Mouse (Mus musculus): Measurements from ENCODE around the gene Mrps18b.

Mrps18b gene

DNA sequence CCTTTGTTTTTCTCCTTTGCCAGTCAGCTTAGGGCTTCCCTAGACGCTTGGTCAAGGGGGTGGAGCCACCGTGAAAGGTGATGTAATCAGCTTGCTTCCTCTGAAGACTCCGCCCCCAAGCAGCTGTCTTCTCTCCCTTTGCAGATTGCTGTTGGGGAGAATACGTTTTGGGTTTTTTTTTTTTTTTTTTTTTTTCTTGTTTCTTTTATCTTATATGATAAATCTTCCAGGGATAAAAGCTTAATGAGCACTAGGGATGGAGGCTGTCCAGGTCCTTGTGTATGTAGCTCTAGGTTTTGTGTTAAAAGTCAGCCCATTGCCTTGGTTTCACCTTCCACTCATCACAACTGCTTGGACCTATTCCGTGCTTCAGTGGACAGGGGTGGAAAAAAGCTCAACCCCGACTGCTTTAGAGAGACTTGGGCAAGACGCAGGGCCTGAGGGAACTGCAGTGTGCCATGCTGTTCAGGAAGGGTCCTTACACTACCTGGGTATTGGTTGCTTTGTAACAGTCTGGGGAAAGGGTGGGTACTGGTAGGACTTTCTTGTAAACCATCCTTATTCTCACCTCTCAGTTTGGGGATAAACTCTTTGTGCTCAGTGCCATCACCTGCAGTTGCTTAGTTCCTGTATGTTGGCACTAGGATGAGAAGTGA, 3.0 kb upstream of the Mrps18b start:
- DNase-seq (ENCODE audit: extremely low spot score, low read depth, low spot score) = peak; percentile 93

GRCm38 (mm10) chr17:35918276-35919059, 2.3 kb upstream of the Mrps18b start:
- DNase-seq (ENCODE audit: extremely low spot score, low read depth, low spot score) = no peak

DNA sequence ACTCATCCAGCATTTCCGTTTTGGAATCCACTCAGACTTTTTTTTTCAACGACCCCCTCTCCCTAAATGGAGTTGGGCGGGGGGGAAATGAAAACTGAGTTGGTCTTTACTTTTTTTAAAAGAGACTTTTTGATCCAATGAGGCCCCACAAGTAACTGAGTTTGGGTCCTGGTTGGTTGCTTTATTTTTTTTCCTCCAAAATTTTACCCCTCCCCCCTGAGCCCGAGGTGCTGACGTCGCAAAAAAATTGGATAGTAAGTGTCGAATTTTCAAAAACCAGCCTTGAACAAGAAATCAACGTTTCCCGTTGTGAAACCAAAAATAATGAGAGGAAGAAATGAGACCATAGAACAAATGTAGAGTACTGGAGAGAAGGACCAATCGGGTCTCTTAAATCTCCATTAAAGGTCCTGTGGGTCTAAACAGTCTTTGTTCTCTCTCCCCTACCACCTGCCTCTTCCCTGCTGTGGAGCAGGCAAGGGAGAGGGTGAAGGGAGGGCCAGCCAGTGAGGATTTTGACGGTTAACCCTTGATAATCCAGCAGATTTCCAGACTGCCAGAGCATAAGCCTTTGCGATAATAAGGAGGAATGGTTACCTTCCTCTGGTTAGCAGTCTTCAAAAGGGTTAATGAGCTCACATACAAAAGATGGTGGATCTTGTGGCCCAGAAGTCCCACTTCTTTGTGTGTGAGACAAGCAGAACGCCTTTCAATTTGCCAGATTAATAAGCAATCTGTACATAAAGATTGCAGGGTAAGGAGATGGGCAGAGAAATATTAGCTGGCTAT, 1.5 kb upstream of the Mrps18b start:
- peak; percentile 61 for DNase-seq (ENCODE audit: extremely low spot score, low read depth, low spot score)

DNA sequence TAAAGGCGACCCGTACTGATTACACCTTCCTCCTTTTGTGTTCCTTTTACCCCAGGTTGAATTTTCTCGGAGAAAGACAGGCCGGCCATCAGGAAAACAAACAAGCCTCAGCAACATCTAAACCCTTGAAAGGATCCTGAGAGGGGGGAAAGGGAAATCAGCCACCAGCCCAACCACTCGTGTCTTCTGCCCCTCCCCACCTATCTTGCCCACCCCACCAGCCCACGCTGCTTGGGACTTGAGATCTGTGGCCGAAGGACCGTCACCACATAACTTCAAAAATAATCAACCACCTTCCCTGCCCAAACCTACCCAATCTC, 914 bp upstream of the Mrps18b start:
- DNase-seq (ENCODE audit: extremely low spot score, low read depth, low spot score) = no peak

DNA sequence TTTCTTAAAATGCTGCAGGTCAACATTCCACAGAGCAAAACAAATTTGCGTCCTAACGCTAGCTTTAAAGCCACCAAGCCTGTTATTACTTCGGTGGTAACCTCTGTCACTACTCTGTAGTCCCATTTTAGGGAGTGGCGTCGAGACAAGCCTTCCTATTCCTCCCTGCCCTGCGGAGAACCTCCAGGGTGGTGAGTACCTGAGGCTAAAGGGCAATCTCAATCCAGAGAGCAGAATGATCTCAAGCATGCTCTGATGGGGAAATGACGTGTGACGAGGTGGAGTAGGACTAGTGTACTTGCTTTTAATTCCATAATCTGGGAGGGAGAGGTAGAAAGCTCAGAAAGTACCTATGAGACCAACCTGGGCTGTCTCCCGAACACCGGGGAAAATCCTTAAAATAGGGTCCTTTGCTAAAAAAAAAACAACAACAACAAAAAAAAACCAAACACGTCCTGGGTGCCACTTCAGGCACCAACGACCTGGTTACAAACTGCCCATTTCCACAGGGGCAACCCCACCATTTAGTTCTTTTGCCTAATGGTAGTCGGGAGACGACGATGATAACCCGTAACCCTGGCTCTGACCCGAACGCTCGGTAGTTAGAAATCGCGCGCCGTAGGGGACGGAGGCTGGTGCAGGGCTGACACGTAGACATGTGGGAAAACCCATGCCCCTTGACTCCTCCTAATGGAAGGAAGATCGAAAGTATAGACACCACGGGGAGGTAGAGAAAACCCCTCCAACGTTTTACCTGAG, 472 bp downstream of the Mrps18b start:
- no peak for DNase-seq (ENCODE audit: extremely low spot score, low read depth, low spot score)

- DNase-seq (ENCODE audit: extremely low spot score, low read depth, low spot score) = no peak
Measured at GRCm38 (mm10) chr17:35914975-35915374, 1.2 kb downstream of the Mrps18b start.

GRCm38 (mm10) chr17:35909919-35910369, 6.2 kb downstream of the Mrps18b start, which contains the start of gene Atat1:
Gene Atat1 (minus strand): TSS chr17:35910075.
- DNase-seq (ENCODE audit: extremely low spot score, low read depth, low spot score) = peak; percentile 75

DNA sequence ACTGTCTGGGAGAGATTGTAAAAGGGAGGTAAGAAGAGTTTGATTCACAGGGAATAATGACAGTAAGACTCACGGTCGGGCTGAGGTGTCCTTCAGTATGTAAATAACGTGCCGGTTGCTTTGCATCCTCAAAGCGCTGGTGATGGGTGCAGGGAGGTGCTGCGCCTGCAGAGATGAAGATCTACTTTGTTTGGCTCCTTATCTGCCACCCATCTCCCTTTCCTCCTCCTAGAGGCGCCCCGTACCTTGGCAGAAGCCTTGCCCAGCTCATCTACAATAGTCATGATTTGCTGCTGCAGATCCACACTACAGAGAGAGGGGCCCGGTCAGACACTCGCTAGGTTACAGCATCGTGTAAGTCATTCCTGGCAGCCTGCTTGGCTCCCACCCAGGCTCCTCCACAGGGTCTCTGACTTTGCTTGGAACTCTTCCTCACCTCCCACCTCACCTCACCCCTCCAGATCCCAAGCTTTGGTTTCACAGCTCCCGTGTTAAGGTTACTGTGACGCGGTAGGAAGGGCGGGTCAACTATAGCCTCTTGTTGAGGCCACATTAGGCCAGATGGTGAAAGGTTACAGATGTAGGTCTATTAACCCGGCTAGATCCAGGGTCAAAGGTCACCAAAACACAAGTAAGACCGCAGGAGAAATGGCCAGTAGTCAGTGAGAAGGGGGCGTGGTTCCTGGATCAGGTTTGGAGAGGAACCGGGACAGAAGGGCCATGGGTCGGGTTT, 6.8 kb downstream of the Mrps18b start:
- DNase-seq (ENCODE audit: extremely low spot score, low read depth, low spot score) = no peak

GRCm38 (mm10) chr17:35907609-35908008, 8.6 kb downstream of the Mrps18b start:
- no peak for DNase-seq (ENCODE audit: extremely low spot score, low read depth, low spot score)

GRCm38 (mm10) chr17:35905587-35905986, 10.6 kb downstream of the Mrps18b start:
- no peak for DNase-seq (ENCODE audit: extremely low spot score, low read depth, low spot score)

DNA sequence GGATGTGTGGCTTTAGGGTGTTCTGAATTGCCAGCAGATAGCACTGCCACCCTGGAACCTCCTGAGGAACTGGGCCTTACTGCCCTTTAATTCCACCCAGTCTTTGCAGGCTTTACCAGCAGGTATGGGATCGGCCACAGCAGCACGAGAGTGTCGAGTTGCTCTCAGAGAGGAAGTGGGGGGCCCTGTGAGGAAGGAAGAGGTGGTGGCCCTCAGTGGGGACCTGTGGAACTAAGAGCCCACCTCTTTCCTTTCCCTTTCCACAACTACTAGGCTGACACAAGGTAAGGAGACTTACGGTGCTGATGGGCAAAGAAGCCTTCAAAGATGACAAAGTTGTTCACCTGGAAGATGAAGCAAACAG, 12.2 kb downstream of the Mrps18b start:
- DNase-seq (ENCODE audit: extremely low spot score, low read depth, low spot score) = no peak

GRCm38 (mm10) chr17:35903343-35903991, 12.7 kb downstream of the Mrps18b start:
- no peak for DNase-seq (ENCODE audit: extremely low spot score, low read depth, low spot score)

DNA sequence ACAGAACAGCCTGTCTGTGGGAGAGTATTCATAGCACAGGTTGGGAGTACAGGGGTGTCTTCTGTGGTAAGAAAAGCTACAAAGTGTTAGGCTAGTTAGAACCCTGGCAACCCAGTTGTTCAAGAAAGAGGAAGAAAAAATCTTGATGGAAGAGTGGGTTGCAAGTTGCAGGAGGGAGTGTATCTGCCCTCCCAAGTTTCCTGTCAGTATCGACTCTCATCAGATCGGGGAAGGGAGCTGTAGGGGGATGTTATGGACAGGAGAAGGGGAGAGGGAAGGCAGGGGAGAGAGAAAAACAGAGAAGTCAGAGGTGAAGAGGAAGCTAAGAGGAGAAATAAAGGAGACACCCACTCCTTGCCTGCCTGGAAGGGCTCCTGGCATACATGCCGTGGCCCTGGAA, 15.6 kb downstream of the Mrps18b start:
- no peak for DNase-seq (ENCODE audit: extremely low spot score, low read depth, low spot score)

DNA sequence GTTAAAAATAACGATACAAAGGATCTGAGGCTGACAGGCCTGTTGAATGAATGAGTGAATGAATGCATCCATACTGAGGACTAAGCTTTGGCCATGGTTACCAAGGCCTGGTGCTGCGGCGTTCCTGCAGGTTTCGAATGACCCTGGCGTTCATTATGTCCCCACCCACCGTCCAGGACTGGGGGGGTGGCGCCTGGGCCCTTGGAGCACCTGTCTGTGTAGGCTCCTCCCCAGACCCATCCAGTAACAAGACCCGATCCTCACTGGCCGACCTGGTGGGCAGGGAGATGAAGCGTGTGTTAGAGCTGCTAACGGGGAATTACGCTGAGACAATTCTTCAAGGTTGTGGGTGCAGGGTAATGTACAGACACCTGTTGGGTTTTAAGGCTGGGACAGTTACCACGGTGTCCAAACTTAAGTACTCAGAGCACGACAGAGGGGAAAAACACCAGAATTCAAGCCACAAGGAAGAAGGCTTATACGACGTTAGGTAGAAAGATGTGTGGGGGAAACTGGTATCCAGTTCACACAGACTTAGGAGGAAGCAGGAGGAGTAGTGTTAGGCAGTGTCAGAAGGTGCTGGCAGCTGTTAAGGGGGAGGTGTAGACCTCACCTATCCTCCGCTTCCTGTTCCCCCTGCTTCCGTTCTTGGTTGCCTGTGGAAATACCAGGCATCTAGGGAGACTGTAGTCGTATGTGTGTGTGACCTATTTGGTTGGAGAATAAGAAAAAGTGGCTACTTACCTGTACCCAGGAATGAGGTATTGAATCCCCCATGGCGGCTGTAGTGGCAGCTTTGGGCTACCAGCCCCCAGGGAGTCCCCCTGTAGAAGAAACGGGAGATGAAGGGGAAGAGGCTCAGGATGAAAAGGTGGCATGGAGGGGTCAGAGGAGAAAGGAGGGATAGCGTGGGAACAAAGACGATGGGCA, 18.3 kb downstream of the Mrps18b start:
- DNase-seq (ENCODE audit: extremely low spot score, low read depth, low spot score) = no peak

- DNase-seq (ENCODE audit: extremely low spot score, low read depth, low spot score) = peak; percentile 78
Measured at GRCm38 (mm10) chr17:35896781-35897643, 19.2 kb downstream of the Mrps18b start, which contains the start of gene 2310061I04Rik. Gene 2310061I04Rik (minus strand): TSS chr17:35897431.

- no peak for DNase-seq (ENCODE audit: extremely low spot score, low read depth, low spot score)
Measured at GRCm38 (mm10) chr17:35887725-35888124, 28.5 kb downstream of the Mrps18b start.

DNA sequence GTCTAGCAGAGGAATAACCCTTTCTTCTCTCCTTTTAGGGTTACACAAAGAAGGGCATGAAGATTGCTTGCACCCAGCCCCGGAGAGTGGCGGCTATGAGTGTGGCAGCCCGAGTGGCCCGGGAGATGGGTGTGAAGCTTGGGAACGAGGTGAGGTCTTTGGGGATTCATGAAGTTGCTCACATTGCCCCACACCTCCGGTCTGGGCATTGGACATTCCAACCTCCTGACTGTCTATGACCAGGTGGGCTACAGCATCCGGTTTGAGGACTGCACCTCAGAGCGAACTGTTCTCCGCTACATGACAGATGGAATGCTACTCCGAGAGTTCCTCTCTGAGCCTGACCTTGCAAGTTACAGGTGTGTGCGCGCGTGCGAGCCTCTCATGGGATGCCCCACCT, 32.4 kb downstream of the Mrps18b start:
- no peak for DNase-seq (ENCODE audit: extremely low spot score, low read depth, low spot score)

- DNase-seq (ENCODE audit: extremely low spot score, low read depth, low spot score) = no peak
Measured at GRCm38 (mm10) chr17:35882924-35883323, 33.3 kb downstream of the Mrps18b start.
